Mouse (Mus musculus) cerebellum, adult 9-10 months (tissue): Measurements from ENCODE around the gene Zfp354c.

Experiments
- DNase-seq: peaks from one replicate; pipeline ENCODE4 v3.0.0; 2022

The Zfp354c gene

DNA sequence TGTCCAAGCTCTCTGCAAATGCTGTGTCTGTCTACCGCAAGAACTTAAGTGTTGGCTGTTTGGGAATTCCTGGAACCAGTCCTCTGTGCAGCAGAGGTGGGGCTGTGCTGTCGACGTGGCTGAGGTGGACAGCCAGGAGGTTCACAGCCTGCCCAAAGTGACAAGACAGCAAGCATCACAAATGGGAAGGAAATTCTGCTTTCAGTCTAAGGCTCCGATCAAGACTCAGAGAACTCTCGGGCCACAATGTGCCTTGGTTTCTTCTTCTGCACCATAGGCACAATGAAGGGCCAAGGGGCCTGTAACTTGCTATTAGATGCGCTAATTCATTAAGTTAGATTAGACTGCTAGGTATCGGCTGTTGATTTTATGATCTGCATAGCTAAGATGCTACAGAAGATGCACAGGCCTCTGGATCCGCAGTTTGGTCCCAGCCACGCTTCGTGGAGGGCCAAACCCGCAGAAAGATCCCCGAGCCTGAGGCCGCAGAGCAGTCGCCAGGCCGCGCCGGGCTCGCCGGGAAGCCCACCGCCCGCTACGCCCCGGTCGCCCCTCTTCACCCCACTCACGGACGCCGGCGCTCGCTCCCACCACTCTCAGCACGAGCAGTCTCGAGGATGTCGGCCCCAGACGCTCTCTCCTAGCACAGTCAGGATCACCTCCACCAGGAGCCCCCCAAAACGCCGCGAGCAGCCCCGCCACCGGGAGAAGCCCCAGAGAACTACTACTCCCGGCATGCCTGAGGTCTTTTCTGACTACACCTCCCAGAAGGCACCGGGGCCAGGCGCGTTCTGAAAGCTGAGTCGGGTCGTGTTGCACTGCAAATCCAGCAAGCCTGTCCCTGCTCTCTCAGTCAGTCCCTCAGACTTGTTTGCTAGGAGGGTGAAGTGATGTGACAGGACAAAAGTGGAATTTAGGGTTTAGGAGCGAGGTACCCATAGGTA, at the start of gene Zfp354c:
Zfp354c (minus strand) TSS at position 715 of the 944 bp plus-strand sequence.
- peak; percentile 88 for DNase-seq

GRCm38 (mm10) chr11:50850989-50851601, 23.6 kb upstream of the Zfp354c start:
- no peak for DNase-seq

GRCm38 (mm10) chr11:50850177-50850735, 22.7 kb upstream of the Zfp354c start, which contains the start of gene Grm6:
Gene Grm6, plus strand, starts transcription at chr11:50850685.
- DNase-seq: no peak

DNA sequence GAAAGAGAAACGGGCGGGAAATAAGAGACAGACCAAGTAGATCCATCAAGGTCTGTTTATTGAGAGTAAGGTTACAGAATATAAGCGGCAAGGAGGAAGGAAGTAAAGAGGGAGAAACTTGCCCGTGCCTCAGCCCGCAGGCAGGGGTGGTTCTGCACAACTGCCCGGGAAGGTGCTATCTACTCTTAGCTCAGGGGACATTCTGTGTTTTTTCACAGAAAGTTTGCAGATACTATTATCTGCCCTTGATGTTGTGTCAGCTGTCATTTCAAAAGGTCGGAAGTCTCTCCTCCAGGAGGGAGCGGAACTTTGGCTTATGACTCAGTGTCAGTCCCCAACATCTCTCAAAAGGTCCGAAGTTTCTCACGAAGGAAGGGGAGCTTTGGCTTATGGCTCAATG, 21.8 kb upstream of the Zfp354c start:
- no peak for DNase-seq

DNA sequence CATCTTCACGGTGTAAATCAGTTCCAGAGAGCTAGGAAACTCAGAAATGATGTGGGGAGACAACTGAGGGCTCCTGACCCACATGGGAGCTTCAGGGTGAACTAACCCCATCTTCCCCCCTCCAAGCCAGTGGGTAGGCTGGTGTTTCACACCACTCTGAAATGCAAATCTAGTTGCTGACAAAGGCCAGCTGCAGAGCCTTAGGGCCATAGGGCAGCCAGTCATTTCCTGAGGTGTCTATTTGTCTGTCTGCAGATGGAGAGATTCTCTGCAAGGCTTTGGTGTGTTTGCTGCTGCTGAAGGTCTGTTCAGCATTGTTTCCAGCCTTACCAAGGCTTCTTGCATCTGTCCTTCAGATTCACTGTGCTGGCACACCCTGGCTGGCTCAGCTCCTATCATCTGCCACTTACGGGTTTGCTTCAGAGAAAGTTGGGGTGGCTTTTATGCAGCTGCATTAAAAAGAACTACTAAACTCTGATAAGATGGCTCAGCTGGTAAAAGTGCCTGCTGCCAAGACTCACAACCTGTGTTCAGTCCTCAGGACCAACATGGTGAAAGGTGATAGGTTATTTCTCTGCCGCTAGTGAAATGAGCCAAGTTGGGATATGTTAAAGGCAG, 21.1 kb upstream of the Zfp354c start:
- DNase-seq: no peak

GRCm38 (mm10) chr11:50847047-50847446, 19.5 kb upstream of the Zfp354c start:
- DNase-seq: no peak

- DNase-seq: no peak
Measured at GRCm38 (mm10) chr11:50845951-50846350, 18.4 kb upstream of the Zfp354c start.

- DNase-seq: peak; percentile 98
Measured at GRCm38 (mm10) chr11:50841023-50841735, 13.7 kb upstream of the Zfp354c start, which contains the start of gene Zfp879. Gene Zfp879, minus strand, starts transcription at chr11:50841552.

DNA sequence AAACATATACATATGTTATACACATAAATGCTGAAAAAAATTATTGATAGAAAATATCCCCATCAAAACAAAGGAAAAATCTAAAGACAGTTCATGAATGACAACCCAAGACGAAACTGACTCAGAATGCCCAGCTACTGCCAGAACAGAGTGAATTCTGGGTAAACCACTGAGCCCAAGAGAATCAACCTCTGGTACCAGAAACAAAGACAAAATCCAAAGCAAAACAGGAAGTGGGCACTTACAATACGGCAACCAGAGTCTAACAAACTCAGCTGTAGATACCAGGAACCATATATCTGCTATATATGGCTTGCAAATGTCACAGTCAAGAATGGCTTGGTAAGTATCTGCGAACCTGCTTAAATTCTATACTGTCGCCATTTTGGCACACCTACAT, 8.2 kb upstream of the Zfp354c start:
- DNase-seq: no peak

DNA sequence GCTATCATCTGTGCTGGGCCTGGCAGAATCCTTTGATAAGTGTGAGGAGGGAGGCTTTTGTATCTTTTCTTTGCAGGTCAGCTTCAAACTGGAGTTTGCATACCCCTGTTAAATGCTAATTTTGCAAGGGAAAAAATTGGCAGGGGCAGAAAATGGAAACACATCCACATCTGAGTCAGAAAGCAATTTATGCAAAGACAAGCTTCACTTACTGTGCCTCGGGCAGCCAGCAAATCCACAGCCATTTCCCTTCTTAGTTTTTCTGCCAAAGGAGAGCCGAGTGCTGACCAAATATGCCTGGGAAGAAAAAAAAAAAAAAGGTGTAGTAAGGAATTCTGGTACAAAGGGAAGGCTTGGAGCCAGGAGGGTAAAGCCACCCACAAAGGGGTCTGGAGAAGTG, 1.3 kb downstream of the Zfp354c start:
- no peak for DNase-seq

- DNase-seq: no peak
Measured at GRCm38 (mm10) chr11:50814233-50814632, 13.3 kb downstream of the Zfp354c start.

DNA sequence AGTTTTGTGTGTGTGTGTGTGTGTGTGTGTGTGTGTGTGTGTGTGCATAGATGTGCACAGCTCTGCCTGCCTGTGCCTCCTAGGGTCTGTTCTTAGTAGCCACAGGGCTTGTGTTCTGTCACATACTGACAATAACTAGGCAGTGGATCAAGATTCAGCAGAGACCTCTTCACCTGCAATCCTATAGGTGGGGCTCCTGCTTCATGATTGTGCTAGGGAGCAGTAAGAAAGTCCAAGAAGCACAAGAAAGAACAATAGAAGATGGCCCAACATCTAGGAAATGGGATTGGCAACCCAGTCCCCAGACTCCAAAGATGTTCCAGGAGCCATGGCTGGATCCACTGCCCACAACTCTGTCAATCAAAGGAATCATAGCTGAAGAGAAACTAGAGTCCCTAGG, 28.7 kb downstream of the Zfp354c start:
- DNase-seq: no peak

- DNase-seq: no peak
Measured at GRCm38 (mm10) chr11:50797674-50798073, 29.9 kb downstream of the Zfp354c start.

DNA sequence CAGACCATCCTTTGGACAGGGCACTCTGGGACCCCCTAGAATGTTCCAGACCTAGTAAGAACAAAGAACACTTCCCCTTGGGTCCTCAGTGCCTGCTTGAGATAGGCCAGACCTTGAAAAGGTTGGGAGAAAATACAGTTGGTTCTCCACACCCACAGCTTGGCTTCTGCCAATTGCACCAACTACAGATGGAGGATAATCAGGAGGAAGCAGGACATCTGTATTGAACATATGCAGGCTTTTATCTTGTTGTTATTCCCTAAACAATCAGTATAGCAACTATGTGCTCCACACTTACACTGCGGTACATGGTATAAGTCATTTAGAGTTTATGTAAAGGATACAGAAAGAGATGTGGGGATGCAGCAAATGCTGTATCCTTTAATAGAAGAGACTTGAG, 56.5 kb downstream of the Zfp354c start:
- DNase-seq: no peak

GRCm38 (mm10) chr11:50768995-50769749, 58.4 kb downstream of the Zfp354c start:
- peak; percentile 91 for DNase-seq

DNA sequence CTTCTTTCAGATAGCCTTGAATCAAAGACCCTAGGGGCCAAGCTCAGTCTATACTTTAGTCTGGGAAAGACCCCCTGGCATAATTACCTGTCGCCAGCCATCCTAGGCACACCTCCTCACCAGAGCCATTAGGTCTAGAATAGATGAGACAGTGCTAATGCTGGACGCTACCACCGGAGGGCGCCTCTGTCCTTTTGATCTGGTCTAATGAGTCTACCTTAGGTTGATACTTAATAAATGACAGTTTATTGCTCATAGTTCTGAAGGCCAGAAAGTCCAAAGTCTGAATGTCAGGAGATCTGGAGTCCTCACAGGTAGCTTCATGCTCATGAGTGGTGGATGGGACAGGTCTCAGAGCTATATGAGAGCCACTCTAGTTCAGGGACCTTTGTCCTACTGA, 60.5 kb downstream of the Zfp354c start:
- peak; percentile 45 for DNase-seq

- DNase-seq: no peak
Measured at GRCm38 (mm10) chr11:50766461-50766860, 61.1 kb downstream of the Zfp354c start.
